10 mouse cellular contexts compared by ENCODE assay signal in genomic region chr7:105256656-105257055, GRCm38 (mm10). TPM values are rescaled to one million over a fixed set of nuclear protein-coding genes. Genes with fewer than 3 reads are reported as not detected.
A peak's percentile ranks its signal among the peaks of the same experiment; 100 is the strongest.
DNase-seq lines count a peak whose midpoint lies in the region; ATAC-seq and TF ChIP-seq lines count a peak whose summit lies in the region.
"Had no signal": no experiment of that assay in that cellular context is flagged by ENCODE, and none has a peak within 500 bp of the region (broad histone marks: within the 10 kb centered on the region; RNA-seq: fewer than 3 reads in every experiment).

No protein-coding gene starts in this region.

- no peaks in the 10 kb centered on the region for H3K36me3 ChIP-seq in MEL (ENCODE audit: control insufficient read depth in 1 of 2, insufficient read depth in 2 of 2, low read length in 2 of 2)
- H3K36me3 ChIP-seq in heart, embryonic 12.5 days = no peaks in the 10 kb centered on the region
- H3K36me3 ChIP-seq: limb, embryonic 13.5 days had no signal

- no peak overlapping the region for H3K4me3 ChIP-seq in MEL (ENCODE audit: control insufficient read depth in 1 of 2, insufficient read depth in 1 of 2, low read depth in 2 of 2, low read length in 2 of 2)
- H3K4me3 ChIP-seq in heart, embryonic 12.5 days = no peak overlapping the region
- no peak overlapping the region for H3K4me3 ChIP-seq in cerebellum, adult 2 months (replicated peaks; ENCODE audit: insufficient read depth, low read depth, low read length)
- H3K4me3 ChIP-seq: limb, embryonic 13.5 days had no signal

- H3K9me3 ChIP-seq in MEL (replicated peaks; ENCODE audit: insufficient read depth, low read length) = no peaks in the 10 kb centered on the region
- no peaks in the 10 kb centered on the region for H3K9me3 ChIP-seq in heart, embryonic 12.5 days (replicated peaks)
- H3K9me3 ChIP-seq: limb, embryonic 13.5 days had no signal

- peak; percentile 67 for TF ChIP-seq RAD21 in MEL (IDR thresholded peaks at IDR 0.05; ENCODE audit: low read depth, low read length)

- no peak for TF ChIP-seq EP300 in MEL (IDR thresholded peaks at IDR 0.05; ENCODE audit: low read depth in 1 of 2, low read length in 2 of 2)

- peak; percentile 42 to 74 (median 65) for TF ChIP-seq CTCF in MEL (IDR thresholded peaks at IDR 0.05 in 2 of 3, conservative IDR thresholded peaks at IDR 0.05 in 1 of 3; ENCODE audit: control insufficient read depth in 1 of 3, insufficient read depth in 1 of 3, low read depth in 2 of 3, low read length in 3 of 3, poor library complexity in 1 of 3, severe bottlenecking in 1 of 3)
- TF ChIP-seq CTCF in cerebellum, adult 2 months (IDR thresholded peaks at IDR 0.05; ENCODE audit: borderline replicate concordance, insufficient read depth, low read depth, low read length) = no peak

- no peak overlapping the region for H3K9ac ChIP-seq in MEL (ENCODE audit: control insufficient read depth, low read depth, low read length, poor library complexity, severe bottlenecking)
- no peak overlapping the region for H3K9ac ChIP-seq in heart, embryonic 12.5 days
- H3K9ac ChIP-seq: limb, embryonic 13.5 days had no signal

- intact Hi-C loops in heart, postnatal 25 days (cut with DNase I) = no loop called here

- no peaks in the 10 kb centered on the region for H3K4me1 ChIP-seq in MEL (ENCODE audit: control insufficient read depth in 1 of 2, insufficient read depth in 2 of 2, low read length in 2 of 2)
- H3K4me1 ChIP-seq in heart, embryonic 12.5 days (replicated peaks) = no peaks in the 10 kb centered on the region
- H3K4me1 ChIP-seq in cerebellum, adult 2 months (ENCODE audit: control insufficient read depth, insufficient read depth, low read length) = no peaks in the 10 kb centered on the region
- H3K4me1 ChIP-seq: limb, embryonic 13.5 days had no signal

- WGBS in heart, embryonic 12.5 days = 56% methylated on average over 5 of the region's 5 CpGs
- WGBS in cerebellum, adult 2 months = 69% methylated on average over 5 of the region's 5 CpGs

- peak; percentile 21 for DNase-seq in kidney, adult 9 months
- no peak for DNase-seq in kidney, adult 11 months
- DNase-seq in MEL (ENCODE audit: low read depth, low spot score) = peak; percentile 45
- peak; percentile 10 for DNase-seq in embryo, embryonic 11 days
- peak; percentile 5 for DNase-seq in retina, postnatal 1 day
- no peak for DNase-seq in cerebellum, adult 2 months
- no peak for DNase-seq in heart, postnatal 25 days (ENCODE audit: low spot score)

- H3K4me2 ChIP-seq in heart, embryonic 12.5 days = no peak overlapping the region
- H3K4me2 ChIP-seq: limb, embryonic 13.5 days had no signal

- H3K79me2 ChIP-seq in MEL (ENCODE audit: control insufficient read depth, insufficient read depth, low read length, poor library complexity) = no peaks in the 10 kb centered on the region

- H3K27ac ChIP-seq in MEL (ENCODE audit: control insufficient read depth, low read depth, low read length) = no peak overlapping the region
- no peak overlapping the region for H3K27ac ChIP-seq in heart, embryonic 12.5 days (ENCODE audit: poor library complexity, severe bottlenecking)
- no peak overlapping the region for H3K27ac ChIP-seq in cerebellum, adult 2 months (ENCODE audit: insufficient read depth, low read length)
- H3K27ac ChIP-seq: limb, embryonic 13.5 days had no signal

- no peaks in the 10 kb centered on the region for H3K27me3 ChIP-seq in MEL (ENCODE audit: control insufficient read depth in 1 of 2, insufficient read depth in 2 of 2, low read length in 2 of 2)
- no peaks in the 10 kb centered on the region for H3K27me3 ChIP-seq in heart, embryonic 12.5 days (replicated peaks)
- no peaks in the 10 kb centered on the region for H3K27me3 ChIP-seq in cerebellum, adult 2 months (ENCODE audit: control insufficient read depth, insufficient read depth, low read length)
- H3K27me3 ChIP-seq: limb, embryonic 13.5 days had no signal

- TF ChIP-seq POLR2A in MEL (IDR thresholded peaks at IDR 0.05; ENCODE audit: control insufficient read depth in 1 of 2, insufficient read depth in 1 of 2, low read depth in 1 of 2, low read length in 2 of 2, poor library complexity in 1 of 2) = no peak
- no peak for TF ChIP-seq POLR2A in cerebellum, adult 2 months (IDR thresholded peaks at IDR 0.05; ENCODE audit: borderline replicate concordance, insufficient read depth, low read length)

- ATAC-seq in heart, embryonic 12.5 days (ENCODE audit: insufficient number of reproducible peaks, low FRiP score) = no peak

TF ChIP-seq in MEL, 35 proteins besides CTCF, POLR2A, EP300 and RAD21:
- TF ChIP-seq SMC3 (IDR thresholded peaks at IDR 0.05; ENCODE audit: low read depth, low read length) (peak; percentile 67), MYB (IDR thresholded peaks at IDR 0.05; ENCODE audit: low read depth, low read length) (no peak), ZC3H11A (IDR thresholded peaks at IDR 0.05; ENCODE audit: low read depth, low read length) (peak; percentile 58)

RNA-seq across cellular contexts. Expression of gene Olfr688, which starts 31.2 kb away (rescaled TPM):
- total RNA-seq in MEL (2012; rRNA removed) = not detected in 2 replicates
- polyA plus RNA-seq in MEL (2012; ENCODE audit: insufficient read depth in 1 of 2, insufficient read length in 2 of 2, low read depth in 1 of 2, low replicate concordance in 2 of 2, missing spikeins in 1 of 2) = not detected
- polyA plus RNA-seq in heart, embryonic 12.5 days (2016; fragmentation: Nextera tagmentation; extraction: Ambion mirVana) = not detected in 2 replicates
- polyA plus RNA-seq in cerebellum, adult 2 months (2012; rRNA removed) = not detected in 2 replicates
- not detected for total RNA-seq in heart, postnatal 25 days (2021)
- polyA plus RNA-seq: embryonic facial prominence, embryonic 14.5 days; limb, embryonic 13.5 days had no signal

RNA-seq across cellular contexts. Expression of gene Olfr686, which starts 49.4 kb away (rescaled TPM):
- total RNA-seq in MEL (2012; rRNA removed) = not detected in 2 replicates
- not detected for polyA plus RNA-seq in MEL (2012; ENCODE audit: insufficient read depth in 1 of 2, insufficient read length in 2 of 2, low read depth in 1 of 2, low replicate concordance in 2 of 2, missing spikeins in 1 of 2)
- not detected in 2 replicates for polyA plus RNA-seq in heart, embryonic 12.5 days (2016; fragmentation: Nextera tagmentation; extraction: Ambion mirVana)
- not detected in 2 replicates for polyA plus RNA-seq in cerebellum, adult 2 months (2012; rRNA removed)
- not detected for total RNA-seq in heart, postnatal 25 days (2021)
- polyA plus RNA-seq: embryonic facial prominence, embryonic 14.5 days; limb, embryonic 13.5 days had no signal

RNA-seq across cellular contexts. Expression of gene Olfr689, which starts 54.3 kb away (rescaled TPM):
- not detected in 2 replicates for total RNA-seq in MEL (2012; rRNA removed)
- polyA plus RNA-seq in MEL (2012; ENCODE audit: insufficient read depth in 1 of 2, insufficient read length in 2 of 2, low read depth in 1 of 2, low replicate concordance in 2 of 2, missing spikeins in 1 of 2) = not detected
- not detected in 2 replicates for polyA plus RNA-seq in heart, embryonic 12.5 days (2016; fragmentation: Nextera tagmentation; extraction: Ambion mirVana)
- not detected in 2 replicates for polyA plus RNA-seq in cerebellum, adult 2 months (2012; rRNA removed)
- total RNA-seq in heart, postnatal 25 days (2021) = not detected
- polyA plus RNA-seq: limb, embryonic 13.5 days had no signal

Comparison
In these comparisons a context has a peak if more than half of its experiments do, and no peak if none do; other contexts are left out.
1. DNase-seq: peak in kidney, adult 9 months (single experiment), MEL (single experiment), embryo, embryonic 11 days (single experiment) and retina, postnatal 1 day (single experiment); none in kidney, adult 11 months (single experiment), cerebellum, adult 2 months (0 of 2) and heart, postnatal 25 days (single experiment).